In genomic region chr7:133537366-133537765, GRCm38 (mm10) we compare ENCODE assay signal across 18 mouse cellular contexts.
DNase-seq lines count a peak whose midpoint lies in the region; ATAC-seq and TF ChIP-seq lines count a peak whose summit lies in the region.
"Had no signal": no experiment of that assay in that cellular context is flagged by ENCODE, and none has a peak within 500 bp of the region (broad histone marks: within the 10 kb centered on the region; RNA-seq: fewer than 3 reads in every experiment).

No protein-coding gene starts in this region.

- no peak overlapping the region for H3K4me2 ChIP-seq in forebrain, postnatal 0 days (ENCODE audit: low read depth)
- H3K4me2 ChIP-seq in forebrain, embryonic 11.5 days (ENCODE audit: low read depth, low read length, severe bottlenecking) = no peak overlapping the region
- H3K4me2 ChIP-seq in kidney, postnatal 0 days (ENCODE audit: low read length) = no peak overlapping the region
- H3K4me2 ChIP-seq: embryonic facial prominence, embryonic 13.5 days; forebrain, embryonic 13.5 days; heart, embryonic 12.5 days; hindbrain, embryonic 14.5 days had no signal

- TF ChIP-seq CTCF in forebrain, postnatal 0 days (IDR thresholded peaks at IDR 0.05; ENCODE audit: low read depth) = no peak
- TF ChIP-seq CTCF in kidney, postnatal 0 days (IDR thresholded peaks at IDR 0.05; ENCODE audit: low read depth) = no peak

- no peak; the same call in 1 of the 2 replicates for ATAC-seq in forebrain, postnatal 0 days
- ATAC-seq in forebrain, embryonic 11.5 days (replicated peaks; ENCODE audit: low FRiP score) = no peak
- no peak for ATAC-seq in kidney, postnatal 0 days (replicated peaks; ENCODE audit: low FRiP score, low read depth)
- ATAC-seq: forebrain, embryonic 13.5 days had no signal

- no peaks in the 10 kb centered on the region for H3K4me1 ChIP-seq in forebrain, postnatal 0 days (ENCODE audit: insufficient read depth)
- H3K4me1 ChIP-seq in forebrain, embryonic 11.5 days (replicated peaks; ENCODE audit: control insufficient read depth, insufficient read depth, low read length) = no peaks in the 10 kb centered on the region
- H3K4me1 ChIP-seq in kidney, postnatal 0 days (replicated peaks; ENCODE audit: insufficient read depth, low read length) = no peaks in the 10 kb centered on the region
- H3K4me1 ChIP-seq: embryonic facial prominence, embryonic 13.5 days; forebrain, embryonic 13.5 days; hindbrain, embryonic 10.5 days had no signal

- no peaks in the 10 kb centered on the region for H3K9me3 ChIP-seq in forebrain, postnatal 0 days (ENCODE audit: low read length)
- no peaks in the 10 kb centered on the region for H3K9me3 ChIP-seq in forebrain, embryonic 11.5 days (ENCODE audit: control insufficient read depth, low read length)
- H3K9me3 ChIP-seq in kidney, postnatal 0 days (replicated peaks; ENCODE audit: low read length) = no peaks in the 10 kb centered on the region
- H3K9me3 ChIP-seq: embryonic facial prominence, embryonic 13.5 days; forebrain, embryonic 13.5 days; heart, embryonic 12.5 days; hindbrain, embryonic 10.5 days had no signal

- no peaks in the 10 kb centered on the region for H3K36me3 ChIP-seq in forebrain, postnatal 0 days (ENCODE audit: insufficient read depth)
- no peaks in the 10 kb centered on the region for H3K36me3 ChIP-seq in forebrain, embryonic 11.5 days (ENCODE audit: control insufficient read depth, insufficient read depth, low read length)
- H3K36me3 ChIP-seq in kidney, postnatal 0 days (ENCODE audit: insufficient read depth, low read length) = no peaks in the 10 kb centered on the region
- H3K36me3 ChIP-seq: embryonic facial prominence, embryonic 13.5 days; heart, embryonic 12.5 days; hindbrain, embryonic 10.5 days had no signal

- DNase-seq in forebrain, postnatal 0 days = peak; percentile 24
- no peak for DNase-seq in forebrain, embryonic 11.5 days (ENCODE audit: low spot score)
- peak; percentile 23 for DNase-seq in retina, postnatal 1 day
- no peak for DNase-seq in retina, embryonic 14.5 days (ENCODE audit: low spot score)
- DNase-seq in kidney, postnatal 0 days (ENCODE audit: low spot score) = peak; percentile 1
- DNase-seq in kidney, postnatal 36 days = peak; percentile 50 to 57
- no peak for DNase-seq in MN1 (ENCODE audit: low spot score)
- no peak for DNase-seq in urinary bladder, postnatal 10 days (ENCODE audit: low spot score)
- DNase-seq: adrenal gland, adult 8-10 months; adrenal gland, postnatal 36 days; cerebellum, adult 11 months; cerebellum, adult 8-10 months; gastrocnemius, postnatal 14 days had no signal

- H3K9ac ChIP-seq in forebrain, postnatal 0 days = no peak overlapping the region
- no peak overlapping the region for H3K9ac ChIP-seq in forebrain, embryonic 11.5 days (ENCODE audit: low read length)
- no peak overlapping the region for H3K9ac ChIP-seq in kidney, postnatal 0 days (ENCODE audit: low read depth, low read length)
- H3K9ac ChIP-seq: embryonic facial prominence, embryonic 13.5 days; forebrain, embryonic 13.5 days; heart, embryonic 12.5 days; hindbrain, embryonic 14.5 days had no signal

- 55% methylated on average over 4 of the region's 4 CpGs for WGBS in forebrain, postnatal 0 days
- 84% methylated on average over 4 of the region's 4 CpGs for WGBS in forebrain, embryonic 11.5 days
- 78% methylated on average over 4 of the region's 4 CpGs for WGBS in kidney, postnatal 0 days

- H3K4me3 ChIP-seq in forebrain, postnatal 0 days (ENCODE audit: low read depth, low read length) = no peak overlapping the region
- no peak overlapping the region for H3K4me3 ChIP-seq in forebrain, embryonic 11.5 days (ENCODE audit: low read depth, low read length)
- no peak overlapping the region for H3K4me3 ChIP-seq in kidney, postnatal 0 days (replicated peaks; ENCODE audit: low read depth, low read length)
- H3K4me3 ChIP-seq: embryonic facial prominence, embryonic 13.5 days; forebrain, embryonic 13.5 days; heart, embryonic 12.5 days; hindbrain, embryonic 10.5 days had no signal

- H3K27me3 ChIP-seq in forebrain, postnatal 0 days (ENCODE audit: insufficient read depth, low read length) = no peaks in the 10 kb centered on the region
- H3K27me3 ChIP-seq in forebrain, embryonic 11.5 days (ENCODE audit: control insufficient read depth, insufficient read depth, low read length) = no peaks in the 10 kb centered on the region
- no peaks in the 10 kb centered on the region for H3K27me3 ChIP-seq in kidney, postnatal 0 days (ENCODE audit: insufficient read depth, low read length)
- H3K27me3 ChIP-seq: embryonic facial prominence, embryonic 13.5 days; forebrain, embryonic 13.5 days; heart, embryonic 12.5 days had no signal

- no peak overlapping the region for H3K27ac ChIP-seq in forebrain, postnatal 0 days (ENCODE audit: low read depth, low read length)
- H3K27ac ChIP-seq in forebrain, embryonic 11.5 days (ENCODE audit: low read depth, low read length) = no peak overlapping the region
- H3K27ac ChIP-seq in kidney, postnatal 0 days = no peak overlapping the region
- H3K27ac ChIP-seq: embryonic facial prominence, embryonic 13.5 days; forebrain, embryonic 13.5 days; hindbrain, embryonic 10.5 days; hindbrain, embryonic 14.5 days had no signal

Comparison
In these comparisons a context has a peak if more than half of its experiments do, and no peak if none do; other contexts are left out.
1. DNase-seq: peak in forebrain, postnatal 0 days (single experiment), retina, postnatal 1 day (single experiment), kidney, postnatal 0 days (single experiment) and kidney, postnatal 36 days (2 of 2); none in forebrain, embryonic 11.5 days (single experiment), retina, embryonic 14.5 days (single experiment), MN1 (single experiment) and urinary bladder, postnatal 10 days (single experiment).